Mouse (Mus musculus): ENCODE results near the gene Plekhm3.

- TF ChIP-seq GATA1 (IDR thresholded peaks at IDR 0.05; ENCODE audit: borderline replicate concordance, low read length) (no peak), FLI1 (IDR thresholded peaks at IDR 0.05; ENCODE audit: low read length) (no peak)
Measured at GRCm38 (mm10) chr1:64891332-64891731, 65.3 kb downstream of the Plekhm3 start.
